Mouse (Mus musculus) embryonic facial prominence, embryonic 11.5 days (tissue): Measurements from ENCODE around the gene Copb2. TPM values are rescaled to one million over a fixed set of nuclear protein-coding genes. Genes with fewer than 3 reads are reported as not detected.

Experiments used
- ATAC-seq: fragments of 200-750 bp; cut with Nextera tagmentation; replicated peaks from 2 replicates; pipeline ENCODE4 v1.8.0; 2017; ENCODE audit warnings: low read depth; ENCODE audit not compliant: insufficient number of reproducible peaks, low FRiP score, low TSS enrichment
- DNase-seq: peaks from one replicate; pipeline ENCODE4 v3.0.0-alpha.2; 2015; ENCODE audit warnings: low spot score
- H3K27ac ChIP-seq: fragments of 300-500 bp; sonication (generic); replicated peaks from 2 replicates; pipeline ENCODE4 v1.5.1; 2014; ENCODE audit warnings: mild to moderate bottlenecking, low read depth, low read length, control low read depth
- H3K27me3 ChIP-seq: fragments of 300-500 bp; sonication (generic); 2 replicates; pipeline ENCODE4 v1.6.1; 2014; ENCODE audit warnings: mild to moderate bottlenecking, low read length, moderate library complexity, mixed read lengths; ENCODE audit not compliant: control insufficient read depth, insufficient read depth
- H3K36me3 ChIP-seq: fragments of 300-500 bp; sonication (generic); replicated peaks from 2 replicates; pipeline ENCODE4 v1.6.1; 2014; ENCODE audit warnings: low read depth, mild to moderate bottlenecking, low read length, moderate library complexity, mixed read lengths; ENCODE audit not compliant: control insufficient read depth, insufficient read depth
- H3K4me1 ChIP-seq: fragments of 300-500 bp; sonication (generic); 2 replicates; pipeline ENCODE4 v1.6.1; 2014; ENCODE audit warnings: low read length, mixed read lengths; ENCODE audit not compliant: control insufficient read depth, insufficient read depth
- H3K4me2 ChIP-seq: fragments of 300-500 bp; sonication (generic); 2 replicates; pipeline ENCODE4 v1.6.1; 2014; ENCODE audit warnings: low read depth, mild to moderate bottlenecking, control low read depth, low read length, moderate library complexity
- H3K4me3 ChIP-seq: fragments of 300-500 bp; sonication (generic); 2 replicates; pipeline ENCODE4 v1.5.1; 2014; ENCODE audit warnings: low read depth, low read length, control low read depth
- H3K9ac ChIP-seq: fragments of 300-500 bp; sonication (generic); replicated peaks from 2 replicates; pipeline ENCODE4 v1.6.1; 2014; ENCODE audit warnings: mild to moderate bottlenecking, control low read depth, low read length
- H3K9me3 ChIP-seq: fragments of 300-500 bp; sonication (generic); replicated peaks from 2 replicates; pipeline ENCODE4 v1.6.1; 2016; ENCODE audit warnings: mild to moderate bottlenecking, low read length, inconsistent platforms, mixed read lengths; ENCODE audit not compliant: control insufficient read depth
- WGBS: fragments of 180-500 bp; shearing (Covaris S2); extraction: QIAGEN DNeasy Blood & Tissue Kit; methylation state at CpG from one replicate; pipeline ENCODE4 v1.1.7; 2014; 5-methylcytosine and 5-hydroxymethylcytosine counted together
- polyA plus RNA-seq: library from polyadenylated mRNA; unstranded; fragments of >200 nt; fragmentation: Nextera tagmentation; extraction: Ambion mirVana; gene quantifications from 2 replicates; pipeline ENCODE4 v1.2.1, GENCODE M21; 2014

Gene Copb2
- 196 and 210 TPM in 2 replicates for polyA plus RNA-seq

GRCm38 (mm10) chr9:98563137-98564126 is at the start of gene Copb2:
Gene Copb2 (plus strand): TSS chr9:98563721.
- ATAC-seq = peak; percentile 99
- DNase-seq = peak; percentile 98
- no peaks in the 10 kb centered on the region for H3K27me3 ChIP-seq
- no peaks in the 10 kb centered on the region for H3K9me3 ChIP-seq
- peak within 1 kb of the TSS; percentile 86 for H3K9ac ChIP-seq
- peak within 1 kb of the TSS; percentile 69 for H3K4me2 ChIP-seq
- no peaks in the 10 kb centered on the region for H3K4me1 ChIP-seq
- under 1% methylated on average over 76 of the region's 76 CpGs for WGBS
- H3K36me3 ChIP-seq = no peaks in the 10 kb centered on the region
- peak within 1 kb of the TSS; percentile 83 for H3K4me3 ChIP-seq
- H3K27ac ChIP-seq = peak within 1 kb of the TSS; percentile 72

DNA sequence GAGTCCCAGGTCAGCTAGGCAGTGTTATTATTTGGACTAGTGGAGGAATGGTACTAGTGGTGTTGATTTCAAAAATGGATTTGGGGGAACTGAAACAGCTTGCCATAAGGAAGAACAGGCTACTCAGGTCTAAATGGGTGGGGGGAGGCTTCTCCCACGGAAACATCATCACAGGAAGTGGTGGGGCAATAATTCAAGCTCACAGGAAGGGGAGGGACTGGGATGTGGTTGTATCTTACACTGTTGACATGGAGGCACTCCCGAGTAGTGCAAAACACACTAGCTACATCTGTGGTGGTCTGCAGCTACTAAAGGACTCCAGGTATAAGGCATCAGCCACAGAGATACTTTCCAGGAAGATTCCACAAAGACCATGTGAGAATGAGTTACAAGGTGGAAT is 39.6 kb upstream of the Copb2 start:
- ATAC-seq (no peak), DNase-seq (no peak)
- Histone ChIP-seq H3K9me3 (no peaks in the 10 kb centered on the region), H3K4me2 (no peak overlapping the region), H3K27ac (no peak overlapping the region), H3K9ac (no peak overlapping the region), H3K4me3 (no peak overlapping the region), H3K4me1 (no peaks in the 10 kb centered on the region), H3K27me3 (no peaks in the 10 kb centered on the region), H3K36me3 (no peaks in the 10 kb centered on the region)
- WGBS = 81% methylated on average over 2 of the region's 2 CpGs

DNA sequence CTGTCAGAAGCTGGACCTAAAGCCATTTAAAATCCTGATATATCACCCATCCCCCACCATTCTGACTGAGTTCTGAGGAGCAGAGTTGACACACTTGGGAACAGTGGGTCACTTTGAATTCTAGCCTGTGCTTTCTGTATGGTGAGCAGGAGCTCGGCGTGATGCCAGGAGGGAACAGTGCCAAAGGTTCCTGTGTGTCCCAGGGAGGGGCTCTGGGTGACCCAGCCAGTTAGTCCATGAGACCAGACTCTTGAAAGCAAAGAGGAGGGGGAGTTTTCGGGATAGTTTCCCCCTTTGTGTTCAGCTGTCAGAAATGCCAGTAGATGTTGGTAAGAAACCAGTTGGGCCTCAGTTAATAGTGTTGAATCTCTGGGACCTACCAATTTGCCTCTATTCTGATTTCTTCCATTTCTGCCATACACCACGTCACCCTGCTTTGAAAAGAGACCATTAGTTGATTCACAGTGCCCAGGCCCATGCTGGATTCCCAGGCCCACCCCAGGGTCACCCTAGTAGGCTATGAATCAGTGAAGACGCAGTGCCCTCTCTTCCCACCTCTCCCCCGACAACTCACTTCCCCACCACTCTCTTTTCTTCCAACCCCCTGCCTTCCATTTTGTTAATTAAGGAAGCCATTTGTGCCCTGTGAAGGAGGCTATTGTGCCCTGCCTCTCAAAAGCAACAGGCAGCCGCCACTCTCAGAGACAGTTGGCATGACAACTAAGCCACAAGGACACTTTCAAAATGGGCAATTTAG is 38.6 kb upstream of the Copb2 start:
- peak; percentile 15 for DNase-seq
- no peak overlapping the region for H3K4me3 ChIP-seq

GRCm38 (mm10) chr9:98525543-98525924 is 38.0 kb upstream of the Copb2 start:
- Histone ChIP-seq H3K4me3 (no peak overlapping the region), H3K27me3 (no peaks in the 10 kb centered on the region), H3K4me2 (no peak overlapping the region), H3K4me1 (no peaks in the 10 kb centered on the region), H3K9ac (no peak overlapping the region), H3K36me3 (no peaks in the 10 kb centered on the region), H3K9me3 (no peaks in the 10 kb centered on the region), H3K27ac (no peak overlapping the region)
- ATAC-seq = no peak; the same call in 1 of the 2 replicates
- WGBS = 56% methylated on average over 7 of the region's 7 CpGs
- no peak for DNase-seq

More for the DNA sequence above, 38.6 kb upstream of the Copb2 start:
- H3K36me3 ChIP-seq = no peaks in the 10 kb centered on the region
- H3K4me2 ChIP-seq = no peak overlapping the region
- peak; percentile 63 for ATAC-seq
- no peak overlapping the region for H3K27ac ChIP-seq
- H3K9ac ChIP-seq = no peak overlapping the region
- no peaks in the 10 kb centered on the region for H3K9me3 ChIP-seq
- no peaks in the 10 kb centered on the region for H3K27me3 ChIP-seq
- 52% methylated on average over 7 of the region's 7 CpGs for WGBS
- no peaks in the 10 kb centered on the region for H3K4me1 ChIP-seq

- Histone ChIP-seq H3K27ac (no peak overlapping the region), H3K9me3 (no peaks in the 10 kb centered on the region), H3K4me2 (no peak overlapping the region), H3K9ac (no peak overlapping the region), H3K27me3 (no peaks in the 10 kb centered on the region), H3K36me3 (no peaks in the 10 kb centered on the region), H3K4me3 (no peak overlapping the region), H3K4me1 (no peaks in the 10 kb centered on the region)
- no peak for ATAC-seq
- DNase-seq = no peak
- 81% methylated on average over 7 of the region's 7 CpGs for WGBS
These were observed 36.3 kb upstream of the Copb2 start for GRCm38 (mm10) chr9:98527226-98527625.

GRCm38 (mm10) chr9:98529776-98530175 is 33.7 kb upstream of the Copb2 start:
- WGBS = 66% methylated on average over 4 of the region's 4 CpGs
- H3K9ac ChIP-seq = no peak overlapping the region

DNA sequence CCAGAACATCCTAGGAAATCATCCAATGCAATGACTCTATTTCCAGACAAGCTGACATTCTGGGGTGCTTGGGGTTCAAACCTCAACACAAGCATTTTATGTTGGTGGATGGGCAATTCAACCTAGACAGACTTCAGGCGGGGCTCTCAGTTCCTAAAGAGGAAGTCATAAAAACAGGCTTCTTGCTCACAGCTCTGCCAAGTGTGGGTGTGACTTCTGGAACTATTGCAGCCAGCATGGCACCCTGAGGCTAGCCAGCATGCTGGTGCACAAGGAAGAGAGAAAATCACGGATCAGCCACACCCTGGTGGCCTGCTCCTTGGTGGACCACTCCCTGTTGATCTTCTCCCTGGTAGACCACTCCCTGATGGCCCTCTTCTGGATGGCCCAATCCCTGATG is 32.5 kb upstream of the Copb2 start:
- WGBS = 57% methylated on average over 2 of the region's 2 CpGs
- no peak for ATAC-seq

More at GRCm38 (mm10) chr9:98529776-98530175, 33.7 kb upstream of the Copb2 start:
- no peak overlapping the region for H3K27ac ChIP-seq
- no peaks in the 10 kb centered on the region for H3K4me1 ChIP-seq
- H3K4me2 ChIP-seq = no peak overlapping the region
- no peaks in the 10 kb centered on the region for H3K36me3 ChIP-seq
- no peaks in the 10 kb centered on the region for H3K27me3 ChIP-seq
- H3K9me3 ChIP-seq = no peaks in the 10 kb centered on the region
- DNase-seq (no peak), ATAC-seq (no peak)
- H3K4me3 ChIP-seq = no peak overlapping the region

More for the DNA sequence above, 32.5 kb upstream of the Copb2 start:
- H3K9me3 ChIP-seq = no peaks in the 10 kb centered on the region
- H3K27ac ChIP-seq = no peak overlapping the region
- no peak for DNase-seq
- no peaks in the 10 kb centered on the region for H3K4me1 ChIP-seq
- no peaks in the 10 kb centered on the region for H3K36me3 ChIP-seq
- no peak overlapping the region for H3K4me3 ChIP-seq
- H3K9ac ChIP-seq = no peak overlapping the region
- H3K27me3 ChIP-seq = no peaks in the 10 kb centered on the region
- no peak overlapping the region for H3K4me2 ChIP-seq
